Mouse (Mus musculus) common myeloid progenitor, adult 5-6 weeks (primary cell): ENCODE results near the gene Ikzf1. TPM values are rescaled to one million over a fixed set of nuclear protein-coding genes. Genes with fewer than 3 reads are reported as not detected.

ENCODE experiments used
- ATAC-seq: replicated peaks from 2 replicates; pipeline ENCODE4 v1.8.0; 2016; ENCODE audit warnings: low read depth, mild to moderate bottlenecking, moderate TSS enrichment, inconsistent platforms; ENCODE audit not compliant: poor library complexity, severe bottlenecking
- total RNA-seq: library from RNA; stranded (forward); fragments of 200-1000, 187-1606 nt; gene quantifications from 2 replicates; pipeline ENCODE4 v1.2.3, GENCODE M21; 2017

The Ikzf1 gene
- total RNA-seq, 1 experiment from 2014 or later = 213 TPM

DNA sequence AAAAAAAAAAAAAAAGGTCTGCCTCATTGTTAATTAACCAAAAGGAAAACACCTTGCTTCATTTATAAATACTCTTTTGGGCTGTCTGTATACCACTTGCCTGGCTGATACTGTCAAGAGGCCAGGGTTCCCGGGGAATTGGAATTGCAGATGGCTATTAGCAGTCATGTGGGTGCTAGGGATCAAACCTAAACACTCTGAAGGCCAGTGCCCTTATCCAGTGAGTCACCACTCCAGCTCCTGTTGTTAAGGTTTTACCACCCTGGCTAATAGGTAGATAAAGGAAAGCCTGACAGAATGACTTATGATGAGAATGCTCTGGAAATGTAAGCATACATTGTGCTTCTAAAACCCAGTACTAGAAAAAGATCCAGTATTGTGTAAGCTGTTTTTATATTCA lies 109.8 kb downstream of the Ikzf1 start:
- ATAC-seq = no peak

GRCm38 (mm10) chr11:11798690-11799089 lies 113.9 kb downstream of the Ikzf1 start:
- ATAC-seq = no peak

DNA sequence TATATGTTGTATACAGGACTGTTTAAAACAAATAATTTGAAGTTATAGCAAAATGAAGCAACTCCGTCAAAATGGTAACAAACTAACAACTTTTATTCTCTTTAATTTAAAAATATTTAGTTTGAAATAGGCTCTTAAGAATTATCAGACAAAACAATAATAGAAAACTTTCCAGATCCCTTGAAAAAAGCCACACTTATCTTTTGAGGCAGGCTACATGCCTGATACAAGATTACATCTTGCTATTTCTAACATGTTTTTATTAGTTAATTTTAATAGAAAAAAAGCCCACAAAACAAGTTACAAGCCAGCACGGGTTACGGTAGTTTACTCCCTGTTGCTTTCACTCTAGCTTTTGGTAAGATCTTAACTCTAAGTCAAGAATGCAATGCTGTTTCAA lies 115.5 kb downstream of the Ikzf1 start:
- no peak for ATAC-seq

GRCm38 (mm10) chr11:11801067-11801466 lies 116.3 kb downstream of the Ikzf1 start:
- no peak for ATAC-seq

DNA sequence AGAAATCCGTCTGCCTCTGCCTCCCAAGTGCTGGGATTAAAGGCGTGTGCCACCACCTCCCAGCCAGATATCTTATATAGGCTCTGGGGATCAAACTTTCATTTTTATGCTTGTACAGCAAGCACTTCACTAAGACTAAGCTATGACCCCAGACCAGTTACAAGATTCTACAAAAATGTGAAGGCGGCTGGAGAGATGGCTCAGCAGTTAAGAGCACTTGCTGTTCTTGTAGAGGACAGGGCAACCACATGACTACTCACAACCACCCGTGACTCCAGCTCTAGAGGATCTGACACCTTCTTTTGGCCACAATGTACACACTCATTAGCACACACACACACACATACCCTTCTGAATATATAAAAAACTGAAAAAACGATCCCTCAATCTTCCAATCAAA lies 119.6 kb downstream of the Ikzf1 start:
- ATAC-seq = no peak

GRCm38 (mm10) chr11:11805951-11806350 lies 121.1 kb downstream of the Ikzf1 start:
- no peak for ATAC-seq

- ATAC-seq = no peak
These were observed 123.4 kb downstream of the Ikzf1 start for GRCm38 (mm10) chr11:11808035-11808819.

DNA sequence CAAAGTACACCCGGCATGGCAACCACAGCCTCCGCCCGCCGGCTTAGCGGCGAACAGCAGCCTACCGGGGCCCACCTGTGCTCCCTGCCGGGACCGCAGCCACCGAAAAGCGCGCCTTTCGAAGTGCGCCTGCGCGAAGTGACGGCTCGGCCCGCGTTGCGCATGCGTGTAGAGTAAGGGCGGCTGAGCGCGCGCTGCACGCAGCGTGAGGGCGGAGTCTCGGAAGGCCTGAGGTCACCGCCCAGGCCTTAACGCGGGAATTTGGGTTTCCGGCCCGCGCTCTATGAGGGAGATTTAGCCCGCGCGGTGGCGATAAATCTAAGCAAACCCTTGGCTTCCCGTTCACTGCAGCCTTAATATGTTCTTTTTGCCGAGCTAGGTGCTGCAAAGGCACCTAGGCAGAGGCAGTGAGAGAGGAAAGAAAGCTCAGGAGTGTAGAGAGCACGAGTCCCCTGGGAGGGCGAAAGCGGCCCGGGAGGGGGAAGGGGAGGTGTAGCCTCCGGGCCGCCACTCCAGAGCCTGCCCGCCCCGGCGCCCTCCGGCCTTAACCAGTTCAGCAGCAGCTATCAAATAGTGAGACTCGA lies 124.1 kb downstream of the Ikzf1 start, which contains the start of gene Fignl1:
Gene Fignl1, minus strand, starts transcription at position 143 of the 584 bp plus-strand sequence.
- ATAC-seq = peak; percentile 89

DNA sequence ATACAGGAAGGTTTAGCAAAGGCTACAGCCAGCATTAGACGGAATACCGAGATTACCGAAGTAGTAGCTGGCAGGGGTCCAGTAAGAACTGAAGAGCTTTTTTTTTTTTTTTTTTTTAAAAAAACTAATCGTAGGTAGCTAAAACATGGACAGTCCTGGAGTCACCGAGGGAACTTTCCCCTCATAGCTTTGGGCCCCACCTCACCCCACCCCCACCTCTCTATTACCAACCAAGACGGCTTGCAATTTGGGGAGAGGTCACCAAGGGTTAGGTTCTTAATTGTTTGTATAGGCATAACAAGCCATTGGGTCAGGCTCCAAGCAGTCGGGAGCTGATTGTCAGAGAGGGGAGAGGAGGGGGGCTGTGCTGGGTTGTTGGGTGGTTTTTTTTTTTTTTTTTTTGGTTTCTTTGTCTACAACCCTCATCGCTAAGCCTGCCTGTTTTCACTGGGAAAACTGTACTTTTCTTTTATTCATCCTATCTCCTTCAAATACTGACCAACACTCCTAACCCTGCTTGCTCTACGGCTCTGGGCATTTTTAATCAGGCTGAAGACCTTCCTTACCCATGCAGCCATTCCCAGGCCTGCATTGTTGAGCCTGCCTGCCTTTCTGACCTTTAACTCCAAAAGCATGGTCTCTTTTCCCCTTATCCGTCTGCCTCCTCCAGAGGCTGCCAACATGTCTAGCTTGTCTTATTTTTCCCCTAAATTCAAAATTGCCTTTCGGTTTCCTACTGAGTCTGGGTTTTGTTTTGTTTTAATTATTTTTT lies 124.8 kb downstream of the Ikzf1 start:
- ATAC-seq = no peak

DNA sequence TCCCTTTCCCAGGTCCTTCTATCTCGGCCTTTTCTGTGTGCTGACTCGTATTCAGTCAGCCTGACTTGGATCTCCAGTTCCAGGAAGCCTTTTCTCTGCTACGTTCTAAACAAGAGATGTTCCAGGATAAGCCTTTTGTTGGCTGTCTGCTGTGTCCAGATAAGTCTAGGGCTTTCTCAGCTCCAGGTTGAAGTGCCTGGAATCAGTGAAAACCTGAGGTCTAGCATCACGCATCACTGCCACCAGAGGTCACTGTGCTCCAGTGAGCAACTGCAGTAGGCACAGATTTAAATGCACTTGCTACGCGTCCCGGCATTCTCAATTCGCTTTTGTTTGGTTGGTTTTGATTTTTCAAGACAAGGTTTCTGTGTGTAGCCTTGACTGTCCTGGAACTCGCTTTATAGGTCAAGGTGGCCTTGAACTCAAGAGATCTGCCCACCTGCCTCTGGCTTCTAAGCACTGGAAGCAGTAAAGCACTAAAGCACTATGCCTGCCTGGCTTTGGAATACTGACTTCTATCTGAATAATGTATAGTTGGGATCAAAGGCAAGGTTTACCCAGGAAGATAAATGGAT lies 127.2 kb downstream of the Ikzf1 start:
- ATAC-seq = peak; percentile 64

DNA sequence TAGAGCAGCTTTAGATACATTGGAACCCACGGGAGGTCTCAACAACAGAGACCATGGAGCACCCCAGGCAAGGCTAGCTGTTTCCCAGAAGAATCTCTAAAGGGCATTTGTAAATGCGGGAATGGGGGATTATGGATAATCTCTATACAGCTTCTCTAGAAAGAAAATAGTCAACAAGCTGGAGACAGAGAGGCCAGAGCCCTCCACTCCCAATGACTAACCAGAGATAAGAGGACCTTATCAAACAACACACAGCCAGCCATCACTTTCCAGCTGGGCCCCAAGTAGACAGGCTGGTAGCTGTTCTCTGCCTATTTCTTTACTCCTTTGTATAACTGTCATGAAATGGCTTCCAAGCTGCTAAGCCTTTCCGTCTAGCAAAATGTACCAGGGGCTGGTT lies 130.9 kb downstream of the Ikzf1 start:
- ATAC-seq = no peak; the same call in 1 of the 2 replicates

GRCm38 (mm10) chr11:11818797-11819196 lies 134.0 kb downstream of the Ikzf1 start:
- no peak for ATAC-seq

- no peak for ATAC-seq
These were observed 134.4 kb downstream of the Ikzf1 start for GRCm38 (mm10) chr11:11819206-11819605.

GRCm38 (mm10) chr11:11820251-11820650 lies 135.4 kb downstream of the Ikzf1 start:
- ATAC-seq = peak; percentile 84

GRCm38 (mm10) chr11:11820737-11821136 lies 135.9 kb downstream of the Ikzf1 start:
- ATAC-seq = peak; percentile 88

- ATAC-seq = no peak
These were observed 136.7 kb downstream of the Ikzf1 start for GRCm38 (mm10) chr11:11821387-11821975.
